20 mouse cellular contexts compared by ENCODE assay signal in genomic region chr6:87227940-87228339, GRCm38 (mm10).
A peak's percentile ranks its signal among the peaks of the same experiment; 100 is the strongest.
DNase-seq lines count a peak whose midpoint lies in the region; ATAC-seq and TF ChIP-seq lines count a peak whose summit lies in the region.
"Had no signal": no experiment of that assay in that cellular context is flagged by ENCODE, and none has a peak within 500 bp of the region (broad histone marks: within the 10 kb centered on the region; RNA-seq: fewer than 3 reads in every experiment).

No protein-coding gene starts in this region.

- no peaks in the 10 kb centered on the region for H3K27me3 ChIP-seq in liver, postnatal 0 days (ENCODE audit: insufficient read depth, low read length)
- no peaks in the 10 kb centered on the region for H3K27me3 ChIP-seq in liver, embryonic 11.5 days (replicated peaks; ENCODE audit: control insufficient read depth, insufficient read depth, low read length)
- no peaks in the 10 kb centered on the region for H3K27me3 ChIP-seq in stomach, postnatal 0 days (ENCODE audit: control insufficient read depth, insufficient read depth, low read length)
- H3K27me3 ChIP-seq: heart, embryonic 15.5 days; Patski had no signal

- TF ChIP-seq EP300 in liver, postnatal 0 days (IDR thresholded peaks at IDR 0.05; ENCODE audit: low read depth) = no peak
- no peak for TF ChIP-seq EP300 in stomach, postnatal 0 days (optimal IDR thresholded peaks at IDR 0.05)

- no peaks in the 10 kb centered on the region for H3K4me1 ChIP-seq in liver, postnatal 0 days (ENCODE audit: insufficient read depth)
- no peaks in the 10 kb centered on the region for H3K4me1 ChIP-seq in liver, embryonic 11.5 days (replicated peaks; ENCODE audit: control insufficient read depth, insufficient read depth, low read length)
- H3K4me1 ChIP-seq in stomach, postnatal 0 days (replicated peaks; ENCODE audit: control insufficient read depth, insufficient read depth) = no peaks in the 10 kb centered on the region
- H3K4me1 ChIP-seq: liver, embryonic 15.5 days had no signal

- no peak overlapping the region for H3K4me3 ChIP-seq in gastrocnemius, adult 2 months
- no peak overlapping the region for H3K4me3 ChIP-seq in liver, postnatal 0 days (ENCODE audit: low read depth, low read length)
- H3K4me3 ChIP-seq in liver, embryonic 11.5 days (ENCODE audit: low read depth, low read length) = no peak overlapping the region
- H3K4me3 ChIP-seq in stomach, postnatal 0 days (ENCODE audit: low read depth, low read length) = no peak overlapping the region
- H3K4me3 ChIP-seq: heart, adult 2 months; heart, embryonic 15.5 days; liver, embryonic 15.5 days had no signal

- no peak for ATAC-seq in liver, postnatal 0 days
- ATAC-seq in liver, embryonic 11.5 days (replicated peaks; ENCODE audit: low FRiP score) = no peak
- no peak for ATAC-seq in stomach, postnatal 0 days (ENCODE audit: low FRiP score, low TSS enrichment)
- ATAC-seq: CD4-positive, CD25-positive, alpha-beta regulatory T cell, adult 4 months; forebrain, embryonic 16.5 days; hindbrain, embryonic 16.5 days; intestine, embryonic 16.5 days; midbrain, embryonic 16.5 days; Patski had no signal

- 58% methylated on average over 10 of the region's 10 CpGs for WGBS in liver, postnatal 0 days (ENCODE audit: insufficient replicate concordance)
- WGBS in liver, embryonic 11.5 days = 83% methylated on average over 10 of the region's 10 CpGs
- WGBS in stomach, postnatal 0 days = 46% methylated on average over 10 of the region's 10 CpGs

- H3K9ac ChIP-seq in liver, postnatal 0 days (replicated peaks) = no peak overlapping the region
- no peak overlapping the region for H3K9ac ChIP-seq in liver, embryonic 11.5 days (ENCODE audit: low read depth, low read length)
- no peak overlapping the region for H3K9ac ChIP-seq in stomach, postnatal 0 days (ENCODE audit: low read length)
- H3K9ac ChIP-seq: heart, embryonic 15.5 days; liver, embryonic 15.5 days had no signal

- H3K27ac ChIP-seq in gastrocnemius, adult 2 months = peak overlapping the region; percentile 38
- H3K27ac ChIP-seq in liver, postnatal 0 days (ENCODE audit: low read depth) = no peak overlapping the region
- H3K27ac ChIP-seq in liver, embryonic 11.5 days (ENCODE audit: low read depth, low read length) = no peak overlapping the region
- no peak overlapping the region for H3K27ac ChIP-seq in stomach, postnatal 0 days (replicated peaks)
- H3K27ac ChIP-seq: heart, adult 2 months; heart, embryonic 15.5 days; liver, embryonic 15.5 days had no signal

- peaks cover 4% of the 10 kb centered on the region; the same call in 1 of the 2 replicates for H3K9me3 ChIP-seq in liver, postnatal 0 days (ENCODE audit: low read length)
- no peaks in the 10 kb centered on the region for H3K9me3 ChIP-seq in liver, embryonic 11.5 days (ENCODE audit: control insufficient read depth, low read length)
- H3K9me3 ChIP-seq in stomach, postnatal 0 days (ENCODE audit: control insufficient read depth, low read length) = no peaks in the 10 kb centered on the region
- H3K9me3 ChIP-seq: heart, embryonic 15.5 days; liver, embryonic 15.5 days had no signal

- DNase-seq in gastrocnemius, adult 2 months = no peak
- DNase-seq in gastrocnemius, postnatal 10 days = no peak
- peak; percentile 52 for DNase-seq in liver, postnatal 0 days
- DNase-seq in liver, embryonic 11.5 days (ENCODE audit: low spot score) = no peak
- peak; percentile 27 for DNase-seq in stomach, postnatal 0 days (ENCODE audit: low spot score)
- DNase-seq in thymus, postnatal 36 days = peak; percentile 56 to 79
- no peak for DNase-seq in left cerebral cortex, postnatal 36 days (ENCODE audit: low spot score in 2 of 2)
- no peak for DNase-seq in ovary, adult 18-20 months (ENCODE audit: low spot score)
- DNase-seq: adrenal gland, adult 8-10 months; cerebellum, adult 8-10 months; heart, adult 2 months; lung, postnatal 14 days had no signal

- TF ChIP-seq CTCF in gastrocnemius, adult 2 months (IDR thresholded peaks at IDR 0.05) = no peak
- TF ChIP-seq CTCF in liver, postnatal 0 days (IDR thresholded peaks at IDR 0.05; ENCODE audit: low read depth) = no peak
- no peak for TF ChIP-seq CTCF in stomach, postnatal 0 days (IDR thresholded peaks at IDR 0.05; ENCODE audit: low read depth)

- H3K4me2 ChIP-seq in liver, postnatal 0 days (ENCODE audit: low read depth, low read length) = no peak overlapping the region
- H3K4me2 ChIP-seq in liver, embryonic 11.5 days = no peak overlapping the region
- H3K4me2 ChIP-seq in stomach, postnatal 0 days (replicated peaks; ENCODE audit: low read depth) = no peak overlapping the region
- H3K4me2 ChIP-seq: heart, embryonic 15.5 days; liver, embryonic 15.5 days had no signal

- H3K36me3 ChIP-seq in liver, postnatal 0 days (replicated peaks; ENCODE audit: insufficient read depth, low read length) = no peaks in the 10 kb centered on the region
- H3K36me3 ChIP-seq in liver, embryonic 11.5 days (ENCODE audit: control insufficient read depth, insufficient read depth, low read length) = no peaks in the 10 kb centered on the region
- no peaks in the 10 kb centered on the region; the same call in 1 of the 2 replicates for H3K36me3 ChIP-seq in stomach, postnatal 0 days (ENCODE audit: control insufficient read depth, insufficient read depth, low read length)
- H3K36me3 ChIP-seq: heart, embryonic 15.5 days; liver, embryonic 15.5 days had no signal

- intact Hi-C loops in gastrocnemius, adult 2 months (cut with DNase I) = no loop called here
- intact Hi-C loops in left cerebral cortex, postnatal 36 days (cut with DNase I) = no loop called here

Comparison
In these comparisons a context has a peak if more than half of its experiments do, and no peak if none do; other contexts are left out.
1. DNase-seq: peak in liver, postnatal 0 days (single experiment), stomach, postnatal 0 days (single experiment) and thymus, postnatal 36 days (2 of 2); none in gastrocnemius, adult 2 months (single experiment), gastrocnemius, postnatal 10 days (single experiment), liver, embryonic 11.5 days (single experiment), left cerebral cortex, postnatal 36 days (0 of 2) and ovary, adult 18-20 months (single experiment).